Mouse (Mus musculus) granulocyte monocyte progenitor cell, adult 5-6 weeks (primary cell): ENCODE data around the gene Sfr1. TPM values are rescaled to one million over a fixed set of nuclear protein-coding genes. Genes with fewer than 3 reads are reported as not detected.

ENCODE experiments used
- ATAC-seq: replicated peaks from 2 replicates; pipeline ENCODE4 v1.8.0; 2016; ENCODE audit warnings: mild to moderate bottlenecking, moderate TSS enrichment, inconsistent platforms; ENCODE audit not compliant: poor library complexity, severe bottlenecking
- total RNA-seq, 2 experiments: library from RNA; stranded (forward) in 1 of 2; stranded (reverse) in 1 of 2; fragments of 200-712, 200-1000 nt in 1 of 2; fragments of >200 nt in 1 of 2; fragmentation: Nextera tagmentation in 1 of 2; gene quantifications; 2 replicates each; pipeline ENCODE4 v1.2.3; 2014 to 2017

The Sfr1 gene
- total RNA-seq (2014; fragmentation: Nextera tagmentation) (78.1 and 85.9 TPM in 2 replicates), total RNA-seq (2017) (149 and 165 TPM in 2 replicates)

DNA sequence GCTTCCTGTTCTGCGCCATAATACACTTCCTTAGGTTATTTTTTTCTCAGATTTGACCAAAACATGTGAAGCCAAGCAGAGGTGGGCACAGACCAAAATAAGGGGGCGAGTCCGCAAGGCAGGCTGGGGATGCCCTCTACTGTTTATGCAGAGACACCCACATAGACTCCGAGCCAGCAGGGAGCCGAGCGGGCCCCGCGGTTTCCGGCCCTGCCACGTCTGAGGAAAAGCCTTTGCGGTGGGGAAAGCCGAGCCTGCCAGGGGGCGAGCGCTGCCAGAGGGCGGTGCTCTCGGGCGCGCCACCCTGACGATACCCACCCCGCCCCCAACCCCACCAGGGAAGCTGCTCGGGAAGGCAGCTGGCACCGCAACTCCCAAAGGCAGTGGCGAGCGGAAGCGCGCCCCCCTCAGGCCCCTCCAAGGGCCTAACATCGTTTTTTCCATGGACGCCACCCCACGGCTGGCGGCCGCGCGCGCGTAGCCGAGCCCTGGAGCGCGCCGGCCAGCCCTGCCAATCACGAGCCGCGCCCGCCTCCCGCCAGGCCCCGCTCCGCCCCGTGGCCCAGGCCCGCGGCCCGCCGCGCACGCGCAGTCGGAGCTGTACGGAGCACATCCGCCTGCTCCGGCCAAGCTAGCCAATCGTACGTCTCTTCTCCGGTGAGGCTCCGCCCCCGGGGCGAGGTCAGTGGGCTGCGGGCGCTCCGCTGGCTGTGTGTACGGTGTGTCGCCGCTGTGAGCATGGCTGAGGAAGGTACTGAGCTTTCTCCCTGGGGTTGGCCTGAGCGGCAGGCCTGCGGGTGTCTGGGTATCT is at the start of gene Sfr1:
TSS of gene Sfr1 (plus strand) at position 612 of the 811 bp plus-strand sequence.
- ATAC-seq, result peak; percentile 81

DNA sequence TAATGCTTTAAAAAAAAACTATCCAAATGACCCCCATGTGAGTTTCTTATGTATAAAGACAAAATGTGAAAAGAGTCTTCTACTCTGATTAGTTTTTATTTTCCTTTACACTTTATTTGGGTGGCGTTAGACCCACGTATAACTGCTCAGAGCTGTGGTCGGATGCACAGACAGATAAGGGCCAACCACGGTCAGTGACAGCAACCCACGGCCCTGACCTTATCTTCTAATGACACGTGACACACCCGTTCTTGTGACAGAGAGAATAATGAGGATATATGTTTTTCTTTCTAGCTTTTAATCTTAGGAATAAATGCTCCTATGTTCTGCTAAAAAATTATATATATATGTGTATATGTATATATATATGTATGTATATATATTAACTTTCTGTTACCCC is 41.9 kb upstream of the Sfr1 start:
- ATAC-seq, result no peak

DNA sequence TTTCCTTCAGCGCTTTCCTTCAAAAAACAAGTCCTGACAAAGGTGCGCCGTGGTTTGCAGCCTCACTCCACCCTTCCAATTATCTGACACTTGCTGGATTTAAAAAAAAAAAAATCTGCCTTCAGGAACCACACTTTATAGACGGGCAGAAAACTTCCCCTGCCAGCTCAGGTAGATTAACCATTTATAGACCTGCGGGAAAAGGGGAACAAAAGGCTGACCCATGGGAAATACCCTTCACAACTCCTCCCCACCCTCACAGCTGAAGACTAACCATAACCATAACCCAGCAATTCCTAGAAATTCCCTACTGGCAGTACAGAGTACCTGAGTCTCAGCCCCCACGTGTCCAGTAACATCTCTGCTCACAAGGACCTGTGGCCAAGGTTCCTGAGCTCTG is 39.5 kb upstream of the Sfr1 start, which contains the start of gene Col17a1:
TSS of gene Col17a1 (minus strand) at position 101 of the 400 bp plus-strand sequence.
- ATAC-seq, result no peak

DNA sequence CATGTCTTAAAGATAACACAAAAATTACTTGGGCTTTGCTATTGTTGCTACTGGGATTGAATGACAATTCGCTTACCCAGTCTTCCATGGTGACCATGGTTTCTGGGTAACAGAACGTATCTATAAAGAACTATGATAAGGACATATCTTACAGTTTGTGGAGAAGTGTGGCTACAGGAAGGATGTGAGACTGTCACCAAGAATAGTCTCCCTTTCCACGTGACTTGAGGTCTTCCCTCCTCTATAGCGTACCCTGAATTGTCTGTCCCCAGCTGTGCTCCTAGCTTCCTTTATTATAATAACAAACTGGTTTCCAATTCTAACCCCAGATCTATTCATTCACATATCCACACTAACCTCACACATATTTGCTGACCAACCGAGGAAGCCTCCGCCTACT is 35.8 kb upstream of the Sfr1 start:
- ATAC-seq, result peak; percentile 43

DNA sequence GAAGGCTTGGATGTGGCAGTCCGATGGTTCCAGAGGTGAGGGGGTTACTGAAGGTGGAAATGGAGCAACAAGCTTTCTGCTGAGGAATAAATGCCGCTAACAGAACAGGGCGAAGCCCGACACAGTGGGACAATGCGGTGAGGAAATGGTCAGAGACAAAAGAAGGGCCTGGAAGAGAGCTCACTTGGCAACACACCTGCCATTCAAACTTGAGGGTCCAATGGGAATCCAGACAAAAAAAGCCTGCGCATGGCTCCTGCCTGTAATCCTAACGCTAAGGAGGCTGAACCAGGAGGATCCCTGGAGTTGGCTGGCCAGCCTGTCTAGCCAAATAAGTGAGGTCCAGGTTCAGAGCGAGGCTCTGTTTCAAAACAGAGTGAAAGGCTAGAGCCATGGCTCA is 35.1 kb upstream of the Sfr1 start:
- ATAC-seq, result no peak

DNA sequence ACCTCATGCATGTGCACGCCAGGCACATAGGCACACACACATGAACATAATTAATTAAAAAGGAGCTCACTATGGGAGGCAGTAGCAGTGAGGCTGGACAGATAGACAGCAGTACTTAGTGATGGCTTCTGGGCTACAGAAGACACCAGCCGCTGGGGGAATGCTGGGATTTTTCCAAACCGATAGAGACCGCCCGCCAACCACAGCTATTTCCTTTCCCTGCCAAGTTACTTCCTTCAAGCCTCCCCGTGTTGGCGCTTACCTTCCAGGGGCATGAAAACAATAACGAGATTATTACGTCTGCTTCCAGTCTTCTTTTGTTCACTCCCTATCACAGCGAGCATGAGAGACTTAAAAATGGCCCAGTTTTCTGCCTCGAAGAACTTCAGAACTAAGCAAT is 34.4 kb upstream of the Sfr1 start:
- peak; percentile 21; the same call in 1 of the 2 replicates for ATAC-seq

DNA sequence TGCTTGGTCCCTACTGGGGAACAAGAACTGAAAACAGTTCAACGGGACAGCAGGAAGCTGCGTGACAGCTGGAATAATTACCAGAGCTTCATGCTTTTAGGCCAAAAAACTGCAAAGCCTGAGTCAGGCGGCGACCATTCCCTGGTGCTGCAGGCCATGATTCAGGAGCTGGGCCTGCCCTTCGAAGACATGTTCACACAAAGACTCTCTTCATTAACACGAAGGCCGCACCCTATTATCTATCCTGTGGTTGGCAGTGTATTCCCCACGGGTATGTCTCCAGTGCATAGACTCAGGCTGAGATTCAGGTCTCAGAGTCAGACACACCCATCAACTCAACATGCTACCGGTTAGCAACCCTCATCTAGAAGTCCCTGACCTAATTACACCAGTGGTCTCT is 33.2 kb upstream of the Sfr1 start:
- ATAC-seq, result no peak

DNA sequence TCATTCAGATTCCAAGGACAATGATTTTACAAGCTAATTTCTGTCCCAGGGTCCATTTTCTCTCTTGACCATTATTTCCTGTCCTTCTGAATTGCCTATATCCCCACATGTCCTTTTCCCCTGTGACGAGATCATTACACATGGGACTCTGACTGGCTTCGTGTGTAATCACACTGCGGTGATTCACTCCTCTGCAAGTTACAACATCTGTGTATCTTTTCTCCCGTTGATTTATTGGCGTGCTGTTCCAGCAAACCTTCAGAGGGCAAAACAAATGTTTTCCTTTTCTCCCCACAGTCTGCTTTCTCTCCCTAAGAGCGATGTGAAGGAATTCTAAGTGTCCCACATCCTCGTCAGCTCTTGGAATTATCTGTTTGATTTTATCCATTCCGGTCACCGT is 31.7 kb upstream of the Sfr1 start:
- no peak for ATAC-seq

DNA sequence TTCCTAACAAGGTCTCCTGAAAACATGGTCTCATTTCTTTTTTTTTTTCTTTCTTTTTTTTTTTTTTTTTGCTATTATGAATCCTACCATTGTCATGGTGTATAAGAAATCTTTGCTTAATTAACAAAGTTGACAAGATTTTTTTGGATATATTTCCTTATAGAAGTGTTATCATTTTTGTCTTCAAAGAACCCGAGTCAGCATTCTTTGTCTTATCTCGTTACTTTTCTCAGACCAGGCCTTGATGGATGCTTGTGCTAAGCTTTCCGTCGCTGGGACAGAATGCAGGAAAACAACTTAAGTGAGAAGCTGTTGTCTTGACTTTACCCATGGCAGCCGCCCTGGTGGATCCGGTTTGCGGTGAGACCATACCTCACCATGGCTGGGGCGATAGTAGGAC is 31.0 kb upstream of the Sfr1 start:
- no peak for ATAC-seq

DNA sequence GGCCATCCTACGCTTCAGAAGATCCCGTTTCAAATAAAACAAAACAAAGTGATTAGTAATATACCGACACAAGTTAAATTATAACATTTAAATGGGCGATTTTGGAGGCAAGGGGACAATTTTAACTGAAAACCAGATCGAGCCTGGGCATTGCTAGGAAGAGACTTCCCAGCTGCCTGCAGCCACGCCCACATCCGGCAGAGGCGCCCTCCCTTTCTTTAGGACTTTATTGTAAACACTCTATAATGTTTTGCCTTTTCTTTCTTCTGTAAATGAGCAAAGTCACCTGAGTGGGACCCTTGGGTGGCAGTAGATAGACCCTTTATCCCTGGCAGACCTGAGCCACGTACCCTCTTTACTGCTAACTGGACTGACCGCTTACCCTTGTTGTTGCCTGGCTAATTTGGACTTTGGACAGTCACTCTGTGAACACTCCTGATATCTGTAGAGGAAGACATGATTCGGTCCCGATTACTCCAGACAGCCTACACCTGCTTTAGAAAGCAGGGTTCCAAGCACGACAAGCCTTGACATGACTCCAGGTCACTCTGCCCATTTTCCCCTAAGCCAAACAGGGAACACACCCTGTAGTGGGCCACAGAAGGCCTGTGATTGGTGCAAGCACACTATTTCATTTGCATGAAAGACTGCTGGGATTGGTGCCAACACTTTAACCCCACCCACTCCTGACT is 26.3 kb upstream of the Sfr1 start:
- no peak for ATAC-seq

DNA sequence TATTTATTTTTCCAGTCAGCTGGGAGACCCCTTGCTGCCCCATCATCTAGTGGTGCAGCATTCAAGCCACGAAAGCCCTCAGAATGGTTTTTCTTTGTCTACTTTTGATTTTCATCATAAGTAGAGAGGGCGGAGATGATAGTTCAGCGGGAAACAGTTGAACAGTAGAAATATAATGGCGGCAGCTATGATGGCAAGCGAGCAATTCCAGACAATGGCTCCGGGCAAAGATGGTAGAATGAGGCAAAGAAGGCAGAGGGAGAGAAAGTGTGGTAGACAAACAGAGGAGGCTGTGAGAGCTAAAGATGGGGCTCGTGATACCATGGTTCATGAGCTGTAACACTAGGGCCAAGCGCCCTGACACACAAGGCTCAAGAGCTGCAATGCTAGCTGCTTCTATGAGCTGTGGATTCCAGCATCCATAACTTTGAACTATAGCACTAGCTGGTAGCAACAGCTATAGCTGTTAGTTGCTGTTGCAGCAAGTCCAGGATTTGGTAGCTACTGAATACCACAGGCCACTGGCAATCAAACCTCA is 25.6 kb upstream of the Sfr1 start:
- no peak for ATAC-seq

DNA sequence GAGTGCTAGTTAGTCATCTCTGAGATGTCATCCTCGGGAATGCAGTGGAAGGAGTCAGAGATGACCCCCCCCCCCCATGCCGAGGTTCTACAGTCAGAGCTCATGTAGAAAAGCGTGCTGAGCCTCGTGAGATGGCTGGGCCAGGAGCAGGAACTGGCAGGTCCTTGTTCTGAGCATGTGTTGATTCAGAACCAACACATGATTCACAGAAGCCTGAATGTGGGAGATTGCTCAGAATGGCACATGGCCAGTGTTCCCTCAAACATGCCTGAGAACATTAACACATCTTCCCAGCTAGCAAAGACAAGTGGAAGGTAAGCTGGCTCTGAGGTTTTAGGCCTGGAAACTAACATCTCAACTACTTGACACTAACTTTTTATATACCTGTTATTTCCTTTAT is 21.1 kb upstream of the Sfr1 start:
- ATAC-seq, result no peak

DNA sequence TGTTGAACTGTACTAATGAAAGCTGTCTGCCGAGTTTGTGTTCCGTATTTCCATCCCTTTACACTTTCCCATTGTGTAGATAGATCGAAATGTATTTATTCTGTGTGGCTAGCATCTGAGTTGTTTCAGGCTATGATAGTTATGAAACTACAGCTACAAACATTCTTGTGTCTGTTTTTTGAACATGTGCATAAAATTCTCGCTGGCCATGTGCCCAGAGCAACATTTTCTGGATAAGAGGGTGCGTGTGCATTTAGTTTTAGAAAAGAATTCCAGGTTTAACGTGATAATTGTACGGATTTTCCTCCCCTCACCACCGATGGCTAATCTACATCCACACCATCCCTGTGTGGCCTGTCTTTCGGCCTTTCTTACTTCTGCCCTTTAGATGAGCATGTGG is 18.0 kb upstream of the Sfr1 start:
- ATAC-seq, result no peak

DNA sequence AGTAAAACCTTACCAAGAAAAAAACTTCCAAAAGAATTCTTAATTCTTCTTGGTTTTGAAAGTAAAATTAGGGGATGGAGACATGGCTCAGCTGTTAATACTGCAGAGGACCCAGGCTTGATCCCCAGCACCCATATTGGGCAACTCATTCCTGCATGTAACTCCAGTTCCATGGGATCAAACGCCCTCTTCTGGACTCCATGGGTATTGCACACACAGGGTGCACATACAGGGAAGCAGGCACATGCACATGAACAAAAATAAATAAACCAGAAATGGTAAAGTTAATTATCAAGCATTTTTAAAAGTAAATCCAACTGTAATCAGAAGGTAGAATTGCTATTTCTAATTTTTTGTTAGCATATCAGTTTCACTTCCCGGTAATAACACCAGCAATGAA is 15.3 kb upstream of the Sfr1 start:
- no peak for ATAC-seq

DNA sequence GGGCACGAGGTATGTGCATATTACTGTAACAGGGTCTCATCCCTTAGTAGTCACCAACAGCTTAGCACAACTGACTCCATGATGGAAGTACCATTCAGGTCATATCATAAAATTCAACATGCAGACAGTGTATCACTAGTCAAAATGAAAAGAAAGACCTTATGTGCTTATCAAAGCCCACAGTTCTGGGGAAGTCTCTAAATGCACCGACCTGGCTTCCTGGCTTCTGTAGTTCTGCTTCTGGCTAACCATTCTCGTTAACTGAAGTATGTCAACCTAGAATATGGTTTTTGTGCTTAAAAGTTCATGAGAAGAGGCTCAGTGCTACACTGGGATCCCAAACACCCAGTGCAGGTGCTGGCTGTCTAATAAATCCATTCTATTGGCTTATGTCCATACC is 12.3 kb upstream of the Sfr1 start:
- no peak for ATAC-seq

DNA sequence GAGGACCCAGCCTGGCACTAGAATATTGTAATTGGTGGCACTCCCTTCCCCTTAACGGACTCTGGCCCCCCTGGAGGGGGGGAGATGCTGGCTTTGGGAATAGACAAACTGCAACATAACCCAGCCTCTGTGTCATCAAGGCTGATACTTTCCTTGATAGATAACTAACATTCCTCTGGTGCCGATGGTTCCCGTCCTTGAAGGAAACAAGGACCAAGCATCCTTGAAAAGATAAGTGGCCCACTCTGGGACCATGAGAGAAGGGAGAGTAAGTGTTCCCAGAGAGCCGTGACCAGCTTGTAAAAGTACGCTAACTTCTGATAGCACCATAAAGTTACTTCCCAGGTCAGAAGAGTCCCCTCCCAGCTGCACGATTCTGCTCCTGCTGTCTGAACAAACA is 9.0 kb upstream of the Sfr1 start:
- ATAC-seq, result no peak

DNA sequence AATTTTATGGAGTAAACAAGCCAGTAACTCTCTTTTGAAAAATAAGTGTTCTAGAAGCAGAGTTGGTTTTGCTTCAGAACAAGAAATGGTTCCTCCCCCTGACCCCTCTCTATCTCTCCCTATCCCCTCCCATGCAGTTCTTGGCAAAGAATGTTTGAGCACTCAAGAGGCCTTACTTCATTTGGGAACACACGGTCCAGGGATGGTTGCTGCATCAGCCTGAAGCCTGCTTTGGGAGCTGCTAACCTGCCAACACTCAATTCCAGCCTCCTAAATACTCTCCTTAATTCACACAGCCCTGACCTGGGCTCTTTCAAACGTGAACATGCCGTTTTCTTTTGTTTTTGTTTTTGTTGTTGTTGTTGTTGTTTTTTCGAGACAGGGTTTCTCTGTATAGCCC is 6.6 kb upstream of the Sfr1 start:
- ATAC-seq, result no peak

DNA sequence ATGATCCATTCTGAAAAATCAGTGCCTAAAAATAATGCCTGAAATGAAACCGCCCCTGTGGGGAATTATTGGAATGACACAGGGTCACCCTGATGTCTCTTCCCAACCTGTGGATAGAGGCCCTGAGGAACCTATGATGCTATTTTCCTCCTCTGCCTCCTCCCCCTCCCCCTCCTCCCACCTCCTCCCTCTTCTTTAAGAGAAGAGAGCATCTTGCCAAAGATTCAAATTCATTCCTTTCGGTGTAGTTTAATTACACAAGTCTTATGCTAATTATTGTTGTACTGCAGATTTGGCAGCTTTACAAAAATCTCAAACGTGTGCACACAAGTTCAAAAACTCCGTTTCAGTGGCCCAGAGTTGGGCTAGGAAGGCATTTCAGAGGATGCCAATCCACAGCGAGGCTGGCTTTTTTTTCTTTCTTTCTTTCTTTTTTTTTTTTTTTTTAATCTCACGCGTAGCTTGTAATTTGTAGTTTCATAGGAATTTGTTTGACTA is 5.8 kb upstream of the Sfr1 start:
- no peak for ATAC-seq

DNA sequence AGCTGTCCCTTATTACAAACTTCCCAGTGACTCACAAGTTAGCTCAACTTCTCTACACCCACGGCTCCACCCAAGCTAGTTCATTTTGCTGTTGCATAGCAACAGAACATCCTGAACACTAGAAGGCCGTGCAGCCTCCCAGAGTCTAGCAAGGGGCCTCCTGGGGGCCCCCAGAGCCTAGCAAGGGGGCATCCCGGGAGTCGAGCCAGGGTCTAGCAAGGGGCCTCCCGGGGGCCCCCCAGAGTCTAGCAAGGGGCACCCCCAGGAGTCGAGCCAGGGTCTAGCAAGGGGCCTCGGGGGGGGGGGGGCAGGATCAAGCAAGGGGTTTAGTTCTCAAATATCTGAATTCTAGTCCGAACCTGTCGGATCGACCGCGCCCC is 801 bp upstream of the Sfr1 start:
- ATAC-seq, result peak; percentile 42

DNA sequence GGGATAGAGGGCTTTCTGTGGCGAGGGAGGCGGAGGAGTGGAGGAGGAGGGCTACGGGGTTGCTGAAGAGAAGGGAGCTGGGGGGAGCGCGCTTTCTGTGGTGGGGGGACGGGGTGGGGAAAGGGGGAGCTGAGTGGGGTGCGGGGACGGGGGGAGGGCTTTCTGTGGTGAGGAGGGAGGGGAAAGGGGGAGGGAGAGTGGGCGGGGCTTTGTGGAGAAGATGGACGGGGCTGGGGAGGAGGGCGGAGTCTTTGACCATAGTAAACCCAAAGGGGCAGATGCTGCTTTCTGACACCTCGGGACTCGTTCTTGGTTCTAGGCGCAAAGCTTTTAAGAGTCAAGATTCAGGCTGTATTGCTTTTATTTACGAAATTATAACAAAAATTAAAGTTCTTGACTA is 449 bp downstream of the Sfr1 start:
- peak; percentile 25 for ATAC-seq

DNA sequence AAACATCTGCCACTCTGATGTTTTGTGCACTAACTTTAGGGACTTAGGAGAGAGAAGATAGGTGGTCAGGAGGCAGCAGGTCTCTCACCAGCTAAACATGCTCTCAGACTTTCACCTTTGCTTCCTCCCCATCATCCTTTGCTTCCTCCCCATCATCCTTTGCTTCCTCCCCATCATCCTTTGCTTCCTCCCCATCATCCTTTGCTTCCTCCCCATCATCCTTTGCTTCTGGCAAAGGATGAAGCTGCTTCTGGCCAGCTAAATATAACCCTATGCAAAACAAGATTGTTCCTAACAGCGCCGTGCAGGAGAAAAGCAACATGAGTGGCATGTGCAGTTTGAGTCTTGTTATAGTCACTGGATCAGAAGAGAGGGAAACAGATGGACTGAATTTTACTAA is 15.6 kb downstream of the Sfr1 start:
- ATAC-seq, result no peak
